Mouse (Mus musculus) lung, adult 2 months (tissue): ENCODE measurements around the gene Gatd1.

Source experiments
- CTCF ChIP-seq: fragments of 200-500 bp; IDR thresholded peaks from 2 replicates; pipeline ENCODE4 v1.5.1; 2011; ENCODE audit warnings: mild to moderate bottlenecking, low read length, control low read depth; ENCODE audit not compliant: insufficient read depth
- POLR2A ChIP-seq: fragments of 200-500 bp; IDR thresholded peaks from 2 replicates; pipeline ENCODE4 v1.6.1; 2011; ENCODE audit warnings: low read depth, mild to moderate bottlenecking, control low read depth, low read length, borderline replicate concordance; ENCODE audit errors: extremely low read depth

DNA sequence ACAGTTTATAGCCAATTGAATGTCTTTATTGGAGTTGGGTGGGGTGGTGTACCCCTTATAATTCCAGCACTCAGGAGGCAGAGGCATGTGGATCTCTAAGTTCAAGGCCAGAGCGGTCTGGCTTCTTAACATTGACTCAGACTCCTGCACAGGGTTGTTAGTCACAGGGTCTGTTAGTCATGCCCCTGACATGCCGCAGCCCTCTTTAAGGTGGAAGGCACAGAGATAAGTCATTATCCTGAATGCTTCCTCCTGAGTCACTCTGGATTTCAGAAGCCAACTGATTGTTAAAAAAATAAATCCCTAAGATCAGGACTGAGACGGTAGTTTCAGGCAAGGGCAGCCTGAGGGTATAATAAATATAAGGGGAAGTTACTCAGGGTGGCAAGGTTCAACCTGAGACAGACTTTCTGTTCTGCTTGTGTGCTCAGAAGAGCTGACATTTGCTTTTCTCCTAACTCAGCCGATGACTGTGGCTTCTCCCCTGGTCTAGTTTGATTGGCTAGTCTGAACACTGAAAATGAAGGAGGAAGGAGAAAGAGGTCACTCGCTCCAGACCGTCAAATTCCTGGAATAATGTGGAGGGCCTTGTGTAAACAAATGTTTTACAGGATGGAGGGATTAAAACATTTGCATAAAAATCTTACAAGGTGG is 41.9 kb downstream of the Gatd1 start:
- TF ChIP-seq CTCF (no peak), POLR2A (no peak)
